Comparison of ENCODE assay signal across 8 mouse cellular contexts in genomic region chr4:134915223-134916050, GRCm38 (mm10). TPM values are rescaled to one million over a fixed set of nuclear protein-coding genes. Genes with fewer than 3 reads are reported as not detected.
DNase-seq lines count a peak whose midpoint lies in the region; ATAC-seq and TF ChIP-seq lines count a peak whose summit lies in the region.

No protein-coding gene starts in this region.

- WGBS in heart, embryonic 12.5 days = 54% methylated on average over 14 of the region's 14 CpGs
- 63% methylated on average over 14 of the region's 14 CpGs for WGBS in forebrain, embryonic 10.5 days
- 60% methylated on average over 14 of the region's 14 CpGs for WGBS in liver, embryonic 11.5 days

- peak overlapping the region; percentile 88 for H3K9ac ChIP-seq in heart, embryonic 12.5 days
- H3K9ac ChIP-seq in liver, embryonic 11.5 days (ENCODE audit: low read depth, low read length) = peak overlapping the region; percentile 93

- peak overlapping the region; percentile 84 for H3K4me2 ChIP-seq in heart, embryonic 12.5 days
- H3K4me2 ChIP-seq in liver, embryonic 11.5 days = peak overlapping the region; percentile 68

- H3K27ac ChIP-seq in heart, embryonic 12.5 days (ENCODE audit: poor library complexity, severe bottlenecking) = peak overlapping the region; percentile 92; the same call in 1 of the 2 replicates
- peak overlapping the region; percentile 91; the same call in 1 of the 2 replicates for H3K27ac ChIP-seq in forebrain, embryonic 10.5 days
- peak overlapping the region; percentile 99 for H3K27ac ChIP-seq in liver, embryonic 11.5 days (ENCODE audit: low read depth, low read length)

- peaks cover 20% of the 10 kb centered on the region for H3K4me1 ChIP-seq in heart, embryonic 12.5 days (replicated peaks)
- peaks cover 45% of the 10 kb centered on the region for H3K4me1 ChIP-seq in E14TG2a.4 (replicated peaks; ENCODE audit: low read depth, low read length)
- H3K4me1 ChIP-seq in forebrain, embryonic 10.5 days = peaks cover 25% of the 10 kb centered on the region
- peaks cover 36% of the 10 kb centered on the region for H3K4me1 ChIP-seq in liver, embryonic 11.5 days (replicated peaks; ENCODE audit: control insufficient read depth, insufficient read depth, low read length)

- no peak for DNase-seq in heart, postnatal 10 days
- DNase-seq in forebrain, embryonic 10.5 days (ENCODE audit: extremely low spot score, low spot score) = no peak
- no peak for DNase-seq in liver, embryonic 11.5 days (ENCODE audit: low spot score)
- no peak for DNase-seq in natural killer cell, adult 2 months (ENCODE audit: low spot score in 2 of 2)
- DNase-seq in left cerebral cortex, postnatal 36 days (ENCODE audit: low spot score in 2 of 2) = no peak
- no peak for DNase-seq in right cerebral cortex, postnatal 4 days

- no peaks in the 10 kb centered on the region for H3K9me3 ChIP-seq in heart, embryonic 12.5 days (replicated peaks)
- H3K9me3 ChIP-seq in E14TG2a.4 (ENCODE audit: low read length) = peaks cover 6% of the 10 kb centered on the region
- H3K9me3 ChIP-seq in forebrain, embryonic 10.5 days = peaks cover 5% of the 10 kb centered on the region; the same call in 1 of the 2 replicates
- H3K9me3 ChIP-seq in liver, embryonic 11.5 days (ENCODE audit: control insufficient read depth, low read length) = no peaks in the 10 kb centered on the region

- H3K36me3 ChIP-seq in heart, embryonic 12.5 days = peaks cover 18% of the 10 kb centered on the region
- H3K36me3 ChIP-seq in E14TG2a.4 (ENCODE audit: insufficient read depth, low read length) = peaks cover 20% of the 10 kb centered on the region
- H3K36me3 ChIP-seq in forebrain, embryonic 10.5 days (replicated peaks) = peaks cover 23% of the 10 kb centered on the region
- peaks cover 8% of the 10 kb centered on the region; the same call in 1 of the 2 replicates for H3K36me3 ChIP-seq in liver, embryonic 11.5 days (ENCODE audit: control insufficient read depth, insufficient read depth, low read length)

- H3K4me3 ChIP-seq in heart, embryonic 12.5 days = peak overlapping the region; percentile 91
- peak overlapping the region; percentile 96 for H3K4me3 ChIP-seq in E14TG2a.4 (replicated peaks; ENCODE audit: low read length)
- H3K4me3 ChIP-seq in forebrain, embryonic 10.5 days = peak overlapping the region; percentile 94
- H3K4me3 ChIP-seq in liver, embryonic 11.5 days (ENCODE audit: low read depth, low read length) = peak overlapping the region; percentile 93

- intact Hi-C loops in heart, postnatal 10 days (cut with DNase I) = no loop called here
- intact Hi-C loops in left cerebral cortex, postnatal 36 days (cut with DNase I) = loop anchor here (2.0 kb wide), 1 partner anchor 19 kb away; no protein-coding TSS in a partner anchor

- TF ChIP-seq CTCF in E14TG2a.4 (conservative IDR thresholded peaks at IDR 0.05; ENCODE audit: low read length) = no peak

- ATAC-seq in heart, embryonic 12.5 days (ENCODE audit: insufficient number of reproducible peaks, low FRiP score) = peak; percentile 6; the same call in 1 of the 2 replicates
- ATAC-seq in liver, embryonic 11.5 days (replicated peaks; ENCODE audit: low FRiP score) = no peak

- no peaks in the 10 kb centered on the region for H3K27me3 ChIP-seq in heart, embryonic 12.5 days (replicated peaks)
- H3K27me3 ChIP-seq in E14TG2a.4 (ENCODE audit: insufficient read depth, low read length) = no peaks in the 10 kb centered on the region
- H3K27me3 ChIP-seq in forebrain, embryonic 10.5 days (ENCODE audit: poor library complexity, severe bottlenecking) = no peaks in the 10 kb centered on the region
- H3K27me3 ChIP-seq in liver, embryonic 11.5 days (replicated peaks; ENCODE audit: control insufficient read depth, insufficient read depth, low read length) = no peaks in the 10 kb centered on the region

RNA-seq across cellular contexts. Expression of gene Tmem50a, which starts 0.6 kb away (rescaled TPM):
- polyA plus RNA-seq in heart, embryonic 12.5 days (2016; fragmentation: Nextera tagmentation; extraction: Ambion mirVana) = 140 and 145 TPM in 2 replicates
- total RNA-seq in heart, postnatal 10 days (2021) = 10 to 100 TPM; 80.8 to 85.0 TPM
- 107 and 112 TPM in 2 replicates for polyA plus RNA-seq in forebrain, embryonic 10.5 days (2016; fragmentation: Nextera tagmentation; extraction: Ambion mirVana)
- polyA plus RNA-seq in liver, embryonic 11.5 days (2014; fragmentation: Nextera tagmentation; extraction: Ambion mirVana) = 129 and 131 TPM in 2 replicates
- total RNA-seq in left cerebral cortex, postnatal 36 days (2021) = 100 to 1,000 TPM; 116 to 138 TPM

RNA-seq across cellular contexts. Expression of gene Rsrp1, which starts 8.0 kb away (rescaled TPM):
- 386 and 405 TPM in 2 replicates for polyA plus RNA-seq in heart, embryonic 12.5 days (2016; fragmentation: Nextera tagmentation; extraction: Ambion mirVana)
- 100 to 1,000 TPM; 146 to 154 TPM for total RNA-seq in heart, postnatal 10 days (2021)
- polyA plus RNA-seq in forebrain, embryonic 10.5 days (2016; fragmentation: Nextera tagmentation; extraction: Ambion mirVana) = 278 and 295 TPM in 2 replicates
- 360 and 390 TPM in 2 replicates for polyA plus RNA-seq in liver, embryonic 11.5 days (2014; fragmentation: Nextera tagmentation; extraction: Ambion mirVana)
- total RNA-seq in left cerebral cortex, postnatal 36 days (2021) = 100 to 1,000 TPM; 258 to 266 TPM

RNA-seq across cellular contexts. Expression of gene Syf2, which starts 15.3 kb away (rescaled TPM):
- polyA plus RNA-seq in heart, embryonic 12.5 days (2016; fragmentation: Nextera tagmentation; extraction: Ambion mirVana) = 55.7 and 61.9 TPM in 2 replicates
- 10 to 100 TPM; 48.7 TPM for total RNA-seq in heart, postnatal 10 days (2021)
- 64.4 and 65.9 TPM in 2 replicates for polyA plus RNA-seq in forebrain, embryonic 10.5 days (2016; fragmentation: Nextera tagmentation; extraction: Ambion mirVana)
- polyA plus RNA-seq in liver, embryonic 11.5 days (2014; fragmentation: Nextera tagmentation; extraction: Ambion mirVana) = 83.9 and 89.4 TPM in 2 replicates
- 10 to 100 TPM; 49.9 to 59.3 TPM for total RNA-seq in left cerebral cortex, postnatal 36 days (2021)

RNA-seq across cellular contexts. Expression of gene Rhd, which starts 51.1 kb away (rescaled TPM):
- 23.6 and 28.1 TPM in 2 replicates for polyA plus RNA-seq in heart, embryonic 12.5 days (2016; fragmentation: Nextera tagmentation; extraction: Ambion mirVana)
- total RNA-seq in heart, postnatal 10 days (2021) = 1 to 10 TPM; 3.8 to 4.9 TPM
- 10.6 and 14.5 TPM in 2 replicates for polyA plus RNA-seq in forebrain, embryonic 10.5 days (2016; fragmentation: Nextera tagmentation; extraction: Ambion mirVana)
- polyA plus RNA-seq in liver, embryonic 11.5 days (2014; fragmentation: Nextera tagmentation; extraction: Ambion mirVana) = 213 and 235 TPM in 2 replicates
- total RNA-seq in left cerebral cortex, postnatal 36 days (2021) = not detected
